Mouse (Mus musculus) kidney, adult 8-10 months (tissue): Measurements from ENCODE around the gene Arhgap23.

Experiments
- DNase-seq, 2 experiments: peaks; one replicate each; pipeline ENCODE4 v3.0.0; 2022

The Arhgap23 gene

DNA sequence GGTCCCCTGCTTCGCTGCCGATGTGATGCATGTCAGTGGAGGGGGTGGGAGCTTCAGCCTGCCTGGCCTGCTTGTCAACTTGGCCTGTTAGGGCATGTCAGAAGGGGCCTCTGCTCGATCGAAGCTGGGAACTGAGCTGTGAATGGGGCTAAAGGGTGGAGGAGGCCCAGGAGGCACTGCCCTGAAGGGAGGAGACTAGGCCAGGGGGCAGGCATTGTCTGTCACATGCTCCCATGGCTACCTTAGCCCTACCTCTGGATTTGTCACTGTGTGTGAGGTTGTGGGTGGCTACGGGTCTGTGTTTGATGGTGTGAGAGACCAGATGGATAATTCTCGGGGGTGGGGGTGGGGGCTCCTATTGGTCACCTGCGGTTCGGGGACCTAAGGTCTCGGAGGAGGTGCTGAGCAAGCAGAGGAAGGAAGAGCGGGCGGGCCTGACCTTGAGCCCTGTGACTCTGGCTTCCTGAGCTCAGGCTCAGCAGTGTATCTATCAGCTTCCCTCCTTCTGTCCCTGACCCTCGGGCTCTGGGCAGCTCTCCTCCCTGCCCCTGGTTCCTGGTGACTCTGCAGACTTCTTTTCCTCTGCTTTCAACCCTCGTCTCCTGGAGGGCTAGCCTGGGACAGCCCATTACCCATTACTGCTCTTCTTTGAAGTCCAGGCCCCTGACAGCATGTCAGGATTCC is 20.6 kb downstream of the Arhgap23 start:
- DNase-seq = peak in 1 of 2 experiments; percentile 50

- peak; percentile 80 to 83 for DNase-seq
These were observed 22.4 kb downstream of the Arhgap23 start for GRCm38 (mm10) chr11:97437745-97438144.

GRCm38 (mm10) chr11:97438868-97439267 is 23.5 kb downstream of the Arhgap23 start:
- DNase-seq = peak; percentile 41 to 59

DNA sequence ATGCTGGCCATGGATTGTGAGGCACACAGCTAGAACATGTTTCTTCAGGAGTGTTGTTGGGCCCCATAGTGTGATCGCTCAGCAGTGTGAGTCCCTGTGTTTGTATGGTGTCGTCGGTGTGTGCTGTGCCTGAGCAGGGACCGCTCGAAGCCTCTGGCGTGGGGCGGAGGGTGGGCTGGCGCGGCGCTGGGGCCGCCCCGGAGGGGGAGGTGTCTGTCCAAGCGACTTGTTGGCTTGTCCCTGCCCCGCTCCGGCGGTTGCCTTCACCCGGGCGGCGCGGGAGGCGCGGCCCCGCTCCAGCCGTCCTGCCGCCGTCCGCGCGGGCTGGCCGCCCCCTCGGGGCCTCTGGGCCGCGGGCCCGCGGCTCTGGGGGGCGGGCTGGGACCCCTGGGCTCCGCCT is 24.6 kb downstream of the Arhgap23 start:
- peak; percentile 68 to 74 for DNase-seq

GRCm38 (mm10) chr11:97440441-97440881 is 25.1 kb downstream of the Arhgap23 start:
- no peak for DNase-seq

DNA sequence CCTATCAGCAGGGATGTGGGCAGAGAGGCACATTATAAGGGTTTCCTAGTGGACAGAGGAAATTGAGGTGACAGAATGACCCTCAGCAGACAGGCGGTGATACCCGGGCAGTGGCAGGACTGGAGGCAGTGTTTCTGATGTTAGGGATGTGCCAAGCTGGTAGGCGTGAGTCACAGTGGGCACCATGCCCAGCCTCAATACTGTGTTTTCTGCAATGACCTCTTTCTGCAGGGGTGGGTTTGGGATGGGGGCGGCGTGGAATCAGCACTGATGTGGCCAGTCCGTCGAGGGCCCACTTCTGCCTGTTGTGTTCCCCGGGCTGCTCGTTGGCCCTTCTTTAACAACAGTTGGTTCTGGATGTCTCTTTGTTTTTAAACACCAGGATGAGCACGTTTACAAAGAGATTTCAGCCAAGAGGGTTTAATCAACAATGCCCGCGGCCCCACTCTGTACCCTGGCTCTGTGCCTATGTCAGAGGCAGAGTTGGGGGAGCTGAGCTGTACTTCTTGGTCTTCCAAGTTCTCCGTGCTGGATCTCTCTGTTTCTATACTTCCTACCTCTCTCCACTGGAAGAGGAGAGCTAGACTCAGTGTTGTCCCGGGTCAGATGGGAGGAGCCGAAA is 25.8 kb downstream of the Arhgap23 start:
- DNase-seq = no peak

- DNase-seq = no peak
These were observed 26.4 kb downstream of the Arhgap23 start for GRCm38 (mm10) chr11:97441658-97442125.

DNA sequence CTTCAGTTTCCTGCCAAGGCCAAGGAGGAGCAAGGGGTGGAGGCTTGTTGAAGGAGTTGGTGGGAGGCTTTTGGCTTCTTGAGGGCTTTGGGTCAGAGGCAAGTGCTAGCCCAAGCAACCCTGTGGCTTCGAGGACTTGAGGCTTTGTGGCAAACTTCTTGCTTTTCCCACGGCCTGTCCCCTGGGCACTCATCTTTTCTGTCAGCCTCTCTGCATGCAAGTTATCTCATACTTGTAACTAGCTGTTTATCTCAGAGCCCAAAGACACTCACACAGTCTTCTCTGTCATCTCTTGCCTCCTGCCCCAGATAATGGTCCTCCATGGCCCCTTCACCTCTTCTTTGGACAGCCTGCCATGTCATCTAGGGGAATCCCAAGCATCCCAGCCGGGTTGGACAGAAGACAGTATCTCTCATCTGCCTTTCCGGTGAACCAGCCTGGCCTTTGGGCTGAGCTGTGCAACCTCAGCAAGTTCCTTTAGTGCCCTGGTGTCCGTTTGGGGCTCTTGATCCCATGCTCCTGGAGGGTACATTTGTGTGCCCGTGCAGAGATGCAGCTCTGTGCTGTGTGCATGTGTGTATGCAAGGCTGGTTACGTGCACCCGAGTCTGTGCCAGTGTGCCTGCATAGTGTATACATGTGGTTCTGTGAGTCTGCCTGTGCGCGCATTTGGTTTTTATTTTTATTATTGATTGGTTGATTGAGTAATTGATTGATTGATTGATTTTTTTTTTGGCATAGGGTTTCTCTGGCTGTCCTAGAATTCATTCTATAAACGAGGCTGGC is 27.8 kb downstream of the Arhgap23 start:
- DNase-seq = no peak

DNA sequence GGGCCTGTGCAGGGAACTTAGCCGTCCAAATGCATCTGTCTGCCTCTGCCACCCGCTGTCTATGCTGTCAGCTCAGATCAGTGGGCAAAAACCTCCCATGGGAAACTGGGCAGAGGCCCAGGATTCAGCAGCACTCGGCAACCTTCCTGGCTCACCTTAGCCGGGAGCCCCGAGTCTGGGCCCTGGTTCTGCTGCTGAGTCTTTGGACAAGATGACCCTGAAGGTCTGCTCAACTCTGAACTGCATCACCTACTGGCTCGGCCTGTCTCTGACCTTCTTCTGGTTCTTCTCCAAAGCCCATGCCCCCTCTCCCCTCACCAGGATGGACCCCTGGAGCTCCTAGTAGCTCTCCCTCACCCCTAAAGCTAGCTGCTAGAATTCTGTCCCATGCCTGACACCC is 30.3 kb downstream of the Arhgap23 start:
- DNase-seq = no peak

DNA sequence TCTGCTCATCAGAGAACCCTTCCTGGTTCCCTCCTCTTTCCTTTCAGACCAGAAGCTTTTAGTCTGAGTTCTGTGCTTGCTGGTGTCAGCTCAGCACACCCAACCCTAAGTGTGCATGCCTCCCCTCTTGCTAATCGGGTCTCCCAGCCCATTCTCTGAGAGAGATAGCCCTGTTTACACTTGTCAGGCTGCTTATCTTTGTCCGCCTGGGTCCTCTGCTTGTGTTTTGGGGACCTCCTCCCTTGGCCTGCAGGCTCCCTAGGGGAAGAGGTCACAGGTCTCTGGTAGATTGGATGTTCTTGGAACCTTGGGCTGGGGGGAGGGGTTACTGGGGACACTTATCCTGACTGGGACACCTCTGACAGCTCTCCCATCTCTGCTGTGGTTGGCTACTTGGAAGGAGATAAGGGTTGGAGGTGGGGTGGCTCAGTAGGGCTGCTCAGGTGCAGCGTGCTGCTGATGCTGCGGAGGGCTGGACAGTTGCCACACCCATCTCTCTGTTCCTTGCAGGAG is 30.7 kb downstream of the Arhgap23 start:
- no peak for DNase-seq

DNA sequence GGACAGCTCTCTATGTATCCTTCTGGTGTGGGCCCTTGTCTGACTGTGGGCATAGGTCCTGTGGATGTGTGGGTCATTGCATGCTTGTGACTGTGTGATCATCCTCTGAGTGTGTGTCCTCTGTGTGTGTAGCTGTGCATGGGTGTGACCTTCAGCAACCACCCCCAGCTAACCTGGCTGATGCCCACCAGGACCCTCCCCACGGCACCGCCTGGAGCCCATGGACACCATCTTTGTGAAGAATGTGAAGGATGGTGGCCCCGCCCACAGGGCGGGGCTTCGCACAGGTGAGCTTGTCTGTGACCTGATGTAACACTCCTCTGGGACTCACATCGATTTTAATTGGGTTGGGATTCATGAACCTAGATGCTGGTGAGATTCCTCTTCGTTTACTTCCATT is 32.6 kb downstream of the Arhgap23 start:
- no peak for DNase-seq

- no peak for DNase-seq
These were observed 33.5 kb downstream of the Arhgap23 start for GRCm38 (mm10) chr11:97448611-97449394.

DNA sequence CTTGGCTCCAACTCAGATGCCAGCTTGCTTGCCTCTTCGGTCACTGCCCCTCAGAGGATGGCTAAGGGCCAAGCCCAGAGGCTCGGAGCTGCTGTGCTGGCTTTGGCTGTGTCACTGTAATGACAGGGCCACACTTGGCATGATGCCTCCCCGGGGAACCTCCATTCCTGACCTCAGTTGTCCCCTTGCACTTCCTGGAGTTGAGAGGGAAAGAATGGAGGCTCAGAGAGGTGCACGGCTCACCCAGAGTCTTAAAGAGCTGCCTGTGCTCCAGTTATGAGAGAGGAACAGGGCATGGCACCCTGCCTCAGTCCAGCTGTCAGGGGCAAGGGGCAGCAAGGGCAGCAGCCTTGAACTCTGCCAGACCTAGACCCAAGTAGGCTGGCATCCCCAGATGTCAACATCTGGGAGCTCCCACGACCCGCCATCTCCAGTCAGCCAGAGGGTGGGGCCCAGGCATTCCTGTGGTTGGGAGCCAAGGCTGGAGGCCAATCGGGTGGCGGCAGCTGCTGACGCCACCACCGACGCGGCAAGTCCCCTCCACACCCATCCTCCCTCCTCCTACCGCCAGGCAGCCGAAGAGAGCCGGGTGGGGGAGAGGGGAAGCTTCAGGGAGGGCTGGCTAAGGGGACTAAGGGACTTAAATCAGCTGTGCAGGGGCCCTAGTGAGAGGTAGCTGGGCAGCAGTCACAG is 34.4 kb downstream of the Arhgap23 start:
- peak; percentile 74 to 76 for DNase-seq

GRCm38 (mm10) chr11:97450305-97450922 is 35.1 kb downstream of the Arhgap23 start:
- no peak for DNase-seq

DNA sequence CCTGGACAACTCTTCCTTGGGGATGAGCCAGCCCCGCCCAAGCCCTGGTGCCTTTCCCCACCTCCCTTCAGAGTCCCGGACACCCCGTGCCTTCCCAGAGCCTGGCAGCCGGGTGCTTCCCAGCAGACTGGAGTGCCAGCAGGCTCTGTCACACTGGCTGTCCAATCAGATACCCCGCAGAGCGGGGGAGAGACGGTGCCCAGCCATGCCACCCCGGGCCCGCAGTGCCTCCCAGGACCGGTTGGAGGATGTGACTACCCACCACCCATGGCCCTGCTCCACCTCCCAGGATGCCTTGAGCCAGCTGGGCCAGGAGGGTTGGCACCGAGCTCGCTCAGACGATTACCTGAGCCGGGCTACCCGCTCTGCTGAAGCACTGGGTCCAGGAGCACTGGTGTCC is 36.3 kb downstream of the Arhgap23 start:
- DNase-seq = no peak

- DNase-seq = no peak
These were observed 41.8 kb downstream of the Arhgap23 start for GRCm38 (mm10) chr11:97457120-97457519.

GRCm38 (mm10) chr11:97461307-97461820 is 46.0 kb downstream of the Arhgap23 start:
- DNase-seq = no peak

GRCm38 (mm10) chr11:97462538-97462937 is 47.2 kb downstream of the Arhgap23 start:
- DNase-seq = no peak

DNA sequence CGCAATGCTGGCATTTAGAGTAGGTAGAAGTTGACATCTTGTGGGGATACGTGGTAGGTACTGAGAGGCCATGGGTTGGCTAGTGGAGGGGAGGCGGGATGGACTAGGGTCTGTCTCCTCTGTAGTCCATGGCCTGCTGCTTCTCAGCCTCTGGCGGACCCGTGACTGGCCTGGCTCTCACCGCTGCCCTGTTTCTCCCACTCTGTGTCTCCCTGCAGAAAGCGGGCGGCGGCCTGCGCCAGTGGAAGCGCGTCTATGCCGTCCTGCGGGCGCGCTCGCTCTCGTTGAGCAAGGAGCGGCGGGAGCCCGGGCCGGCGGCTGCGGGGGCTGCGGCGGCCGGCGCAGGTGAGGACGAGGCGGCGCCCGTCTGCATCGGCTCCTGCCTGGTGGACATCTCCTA is 47.8 kb downstream of the Arhgap23 start:
- no peak for DNase-seq

DNA sequence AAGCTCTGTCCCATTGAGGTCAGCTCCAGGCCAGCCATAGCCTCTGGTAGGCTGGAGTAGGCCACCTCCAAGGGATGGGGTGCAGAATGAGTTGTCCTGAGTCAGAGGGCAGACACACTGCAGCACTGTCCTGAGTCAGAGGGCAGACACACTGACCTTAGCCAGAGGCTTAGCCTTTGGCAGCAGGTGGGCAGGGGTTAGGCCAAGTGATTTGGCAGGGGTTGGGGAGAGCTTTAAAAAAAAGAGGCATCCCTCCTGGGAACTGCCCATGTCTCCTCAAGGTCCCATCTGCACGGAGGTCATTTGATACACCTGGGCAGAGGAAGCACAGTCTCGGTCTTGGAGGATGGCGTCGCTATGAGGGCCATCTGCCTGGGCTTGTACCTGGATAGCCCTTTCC is 48.7 kb downstream of the Arhgap23 start:
- no peak for DNase-seq

DNA sequence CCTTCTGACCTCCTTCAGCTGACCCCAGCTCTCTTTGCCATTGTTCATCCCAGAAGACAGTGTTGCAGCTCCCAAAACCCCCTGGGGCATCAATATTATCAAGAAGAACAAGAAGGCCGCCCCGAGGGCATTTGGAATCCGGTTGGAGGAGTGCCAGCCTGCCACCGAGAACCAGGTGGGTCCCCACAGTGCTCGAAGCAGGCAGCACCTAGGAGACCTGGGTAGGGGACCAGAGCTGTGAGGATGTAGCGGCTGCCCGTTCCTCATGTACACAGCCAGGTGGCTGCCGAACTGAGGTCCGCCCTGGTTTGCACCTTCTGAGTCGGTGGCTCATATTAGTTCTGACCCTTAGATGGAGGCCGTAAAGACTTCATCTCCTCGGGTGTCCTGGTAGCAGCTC is 50.6 kb downstream of the Arhgap23 start:
- no peak for DNase-seq
